Mouse (Mus musculus): ENCODE results near the gene Thsd4. TPM values are rescaled to one million over a fixed set of nuclear protein-coding genes. Genes with fewer than 3 reads are reported as not detected.

Gene Thsd4
- polyA plus RNA-seq, 1 experiment: 1.7 TPM

- H3K27me3 ChIP-seq (ENCODE audit: control insufficient read depth, insufficient read depth, insufficient read length): no peaks in the 10 kb centered on the region
- no peaks in the 10 kb centered on the region for H3K36me3 ChIP-seq (ENCODE audit: control insufficient read depth, insufficient read depth)
- H3ac ChIP-seq (ENCODE audit: control insufficient read depth, insufficient read length): no peak overlapping the region
- H3K4me3 ChIP-seq: no peak overlapping the region
- H3K79me2 ChIP-seq (ENCODE audit: control insufficient read depth, insufficient read depth): no peaks in the 10 kb centered on the region
- H3K4me2 ChIP-seq (ENCODE audit: low read depth): peak overlapping the region; percentile 22
- TF ChIP-seq REST (IDR thresholded peaks at IDR 0.05; ENCODE audit: insufficient read depth, insufficient read length) (no peak), POLR2AphosphoS2 (IDR thresholded peaks at IDR 0.05; ENCODE audit: insufficient read length, low read depth) (no peak), TCF12 (IDR thresholded peaks at IDR 0.05; ENCODE audit: insufficient read depth, poor library complexity, severe bottlenecking) (no peak), CEBPB (IDR thresholded peaks at IDR 0.05; ENCODE audit: insufficient read depth, poor library complexity, severe bottlenecking) (no peak), E2F4 (IDR thresholded peaks at IDR 0.05; ENCODE audit: insufficient read depth) (no peak), MAX (IDR thresholded peaks at IDR 0.05; ENCODE audit: low read depth) (no peak), USF1 (IDR thresholded peaks at IDR 0.05; ENCODE audit: low read depth) (no peak), TCF3 (IDR thresholded peaks at IDR 0.05; ENCODE audit: insufficient read length, low read depth) (no peak), MYOG (IDR thresholded peaks at IDR 0.05; ENCODE audit: control insufficient read depth in 1 of 3, insufficient read depth in 1 of 3, insufficient read length in 2 of 3, low read depth in 2 of 3) (no peak), POLR2A (IDR thresholded peaks at IDR 0.05; ENCODE audit: insufficient read length, low read depth) (no peak), SRF (IDR thresholded peaks at IDR 0.05; ENCODE audit: control insufficient read depth, insufficient read length, low read depth) (no peak), MYOD1 (IDR thresholded peaks at IDR 0.05; ENCODE audit: control insufficient read depth in 1 of 3, insufficient read length in 2 of 3, low read depth in 2 of 3) (no peak)
These were observed 6.4 kb upstream of the Thsd4 start for GRCm38 (mm10) chr9:60528269-60528668.

- Histone ChIP-seq H3K79me2 (ENCODE audit: control insufficient read depth, insufficient read depth) (no peaks in the 10 kb centered on the region), H3K27me3 (ENCODE audit: control insufficient read depth, insufficient read depth, insufficient read length) (no peaks in the 10 kb centered on the region), H3ac (ENCODE audit: control insufficient read depth, insufficient read length) (no peak overlapping the region), H3K4me2 (ENCODE audit: low read depth) (peak overlapping the region; percentile 22), H3K36me3 (ENCODE audit: control insufficient read depth, insufficient read depth) (no peaks in the 10 kb centered on the region), H3K4me3 (no peak overlapping the region)
- TF ChIP-seq CEBPB (IDR thresholded peaks at IDR 0.05; ENCODE audit: insufficient read depth, poor library complexity, severe bottlenecking) (peak; percentile 77), MAX (IDR thresholded peaks at IDR 0.05; ENCODE audit: low read depth) (no peak)
These were observed 6.0 kb upstream of the Thsd4 start for GRCm38 (mm10) chr9:60527836-60528235.

- no peaks in the 10 kb centered on the region for H3K27me3 ChIP-seq (ENCODE audit: control insufficient read depth, insufficient read depth, insufficient read length)
- no peak overlapping the region for H3K4me3 ChIP-seq
- no peaks in the 10 kb centered on the region for H3K79me2 ChIP-seq (ENCODE audit: control insufficient read depth, insufficient read depth)
- H3K36me3 ChIP-seq (ENCODE audit: control insufficient read depth, insufficient read depth): no peaks in the 10 kb centered on the region
- H3K4me2 ChIP-seq (ENCODE audit: low read depth): peak overlapping the region; percentile 5
- H3ac ChIP-seq (ENCODE audit: control insufficient read depth, insufficient read length): no peak overlapping the region
- TF ChIP-seq POLR2AphosphoS2 (IDR thresholded peaks at IDR 0.05; ENCODE audit: insufficient read length, low read depth) (no peak), CEBPB (IDR thresholded peaks at IDR 0.05; ENCODE audit: insufficient read depth, poor library complexity, severe bottlenecking) (no peak), TCF12 (IDR thresholded peaks at IDR 0.05; ENCODE audit: insufficient read depth, poor library complexity, severe bottlenecking) (no peak), SRF (IDR thresholded peaks at IDR 0.05; ENCODE audit: control insufficient read depth, insufficient read length, low read depth) (peak; percentile 62)
These were observed 5.2 kb upstream of the Thsd4 start for GRCm38 (mm10) chr9:60527051-60527450.

DNA sequence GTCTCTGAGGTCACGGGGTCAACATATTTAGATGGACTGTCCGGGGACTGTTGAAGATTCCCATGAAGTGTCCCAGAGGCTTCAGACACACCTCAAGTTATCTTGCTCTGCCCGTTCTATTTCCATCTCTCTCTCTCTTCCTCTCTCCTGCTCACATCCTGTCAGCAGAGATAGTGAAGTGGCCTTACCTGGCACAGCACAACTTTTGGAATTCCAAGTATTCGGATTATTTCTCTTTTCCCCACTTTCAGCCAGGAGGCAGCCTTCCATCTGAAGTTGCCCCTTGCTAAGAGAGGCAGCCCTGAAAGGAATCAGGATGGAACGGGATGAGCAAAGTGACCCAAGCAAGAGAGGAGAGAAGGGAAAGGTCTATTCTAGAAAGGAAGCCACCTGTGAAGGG is 4.3 kb upstream of the Thsd4 start:
- H3K36me3 ChIP-seq (ENCODE audit: control insufficient read depth, insufficient read depth): no peaks in the 10 kb centered on the region
- no peaks in the 10 kb centered on the region for H3K79me2 ChIP-seq (ENCODE audit: control insufficient read depth, insufficient read depth)
- no peak overlapping the region for H3K4me3 ChIP-seq
- H3K27me3 ChIP-seq (ENCODE audit: control insufficient read depth, insufficient read depth, insufficient read length): no peaks in the 10 kb centered on the region
- TF ChIP-seq MYOG (IDR thresholded peaks at IDR 0.05; ENCODE audit: control insufficient read depth in 1 of 3, insufficient read depth in 1 of 3, insufficient read length in 2 of 3, low read depth in 2 of 3) (no peak), TCF12 (IDR thresholded peaks at IDR 0.05; ENCODE audit: insufficient read depth, poor library complexity, severe bottlenecking) (no peak), REST (IDR thresholded peaks at IDR 0.05; ENCODE audit: insufficient read depth, insufficient read length) (no peak)
- H3K4me2 ChIP-seq (ENCODE audit: low read depth): no peak overlapping the region
- no peak overlapping the region for H3ac ChIP-seq (ENCODE audit: control insufficient read depth, insufficient read length)

DNA sequence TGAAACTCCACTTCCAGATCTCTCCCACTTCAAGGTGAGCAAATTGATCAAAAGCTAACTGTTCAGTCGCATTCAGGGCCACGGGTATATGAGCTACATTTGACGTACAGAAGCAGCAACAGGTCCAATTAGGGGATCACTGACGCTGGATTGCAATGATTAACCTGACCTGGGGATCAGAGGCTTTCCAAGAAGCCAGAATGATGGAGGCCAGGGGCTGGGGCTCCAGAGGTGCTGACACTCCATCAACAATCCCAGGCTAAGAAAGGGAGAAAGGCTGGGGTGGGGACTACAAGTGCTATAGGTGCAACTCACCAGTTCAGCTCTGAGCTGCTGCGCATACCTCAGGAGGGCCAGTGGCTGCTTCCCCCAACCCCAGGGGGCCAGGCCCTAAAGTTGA is 703 bp downstream of the Thsd4 start:
- TF ChIP-seq E2F4 (IDR thresholded peaks at IDR 0.05; ENCODE audit: insufficient read depth): no peak
- TF ChIP-seq TCF3 (IDR thresholded peaks at IDR 0.05; ENCODE audit: insufficient read length, low read depth): no peak
- no peak for TF ChIP-seq MYOG (IDR thresholded peaks at IDR 0.05; ENCODE audit: control insufficient read depth in 1 of 3, insufficient read depth in 1 of 3, insufficient read length in 2 of 3, low read depth in 2 of 3)
- no peak for TF ChIP-seq MAX (IDR thresholded peaks at IDR 0.05; ENCODE audit: low read depth)
- TF ChIP-seq POLR2A (IDR thresholded peaks at IDR 0.05; ENCODE audit: insufficient read length, low read depth): no peak
- no peak for TF ChIP-seq POLR2AphosphoS2 (IDR thresholded peaks at IDR 0.05; ENCODE audit: insufficient read length, low read depth)
- TF ChIP-seq MYOD1 (IDR thresholded peaks at IDR 0.05; ENCODE audit: control insufficient read depth in 1 of 3, insufficient read length in 2 of 3, low read depth in 2 of 3): no peak
- no peak for TF ChIP-seq TCF12 (IDR thresholded peaks at IDR 0.05; ENCODE audit: insufficient read depth, poor library complexity, severe bottlenecking)
- TF ChIP-seq CEBPB (IDR thresholded peaks at IDR 0.05; ENCODE audit: insufficient read depth, poor library complexity, severe bottlenecking): no peak
- TF ChIP-seq REST (IDR thresholded peaks at IDR 0.05; ENCODE audit: insufficient read depth, insufficient read length): no peak
- no peak for TF ChIP-seq USF1 (IDR thresholded peaks at IDR 0.05; ENCODE audit: low read depth)
- no peak for TF ChIP-seq SRF (IDR thresholded peaks at IDR 0.05; ENCODE audit: control insufficient read depth, insufficient read length, low read depth)
- Histone ChIP-seq H3K79me2 (ENCODE audit: control insufficient read depth, insufficient read depth) (no peaks in the 10 kb centered on the region), H3K27me3 (ENCODE audit: control insufficient read depth, insufficient read depth, insufficient read length) (no peaks in the 10 kb centered on the region), H3ac (ENCODE audit: control insufficient read depth, insufficient read length) (no peak overlapping the region), H3K36me3 (ENCODE audit: control insufficient read depth, insufficient read depth) (no peaks in the 10 kb centered on the region), H3K4me2 (ENCODE audit: low read depth) (peak overlapping the region; percentile 61), H3K4me3 (no peak overlapping the region)

All from myocyte (in vitro differentiated cells).